Mouse (Mus musculus): ENCODE results near the gene Cfp. TPM values are rescaled to one million over a fixed set of nuclear protein-coding genes. Genes with fewer than 3 reads are reported as not detected.

Cfp gene
- total RNA-seq, 2 experiments from 2014 or later, result 15.9 to 19.1 TPM

DNA sequence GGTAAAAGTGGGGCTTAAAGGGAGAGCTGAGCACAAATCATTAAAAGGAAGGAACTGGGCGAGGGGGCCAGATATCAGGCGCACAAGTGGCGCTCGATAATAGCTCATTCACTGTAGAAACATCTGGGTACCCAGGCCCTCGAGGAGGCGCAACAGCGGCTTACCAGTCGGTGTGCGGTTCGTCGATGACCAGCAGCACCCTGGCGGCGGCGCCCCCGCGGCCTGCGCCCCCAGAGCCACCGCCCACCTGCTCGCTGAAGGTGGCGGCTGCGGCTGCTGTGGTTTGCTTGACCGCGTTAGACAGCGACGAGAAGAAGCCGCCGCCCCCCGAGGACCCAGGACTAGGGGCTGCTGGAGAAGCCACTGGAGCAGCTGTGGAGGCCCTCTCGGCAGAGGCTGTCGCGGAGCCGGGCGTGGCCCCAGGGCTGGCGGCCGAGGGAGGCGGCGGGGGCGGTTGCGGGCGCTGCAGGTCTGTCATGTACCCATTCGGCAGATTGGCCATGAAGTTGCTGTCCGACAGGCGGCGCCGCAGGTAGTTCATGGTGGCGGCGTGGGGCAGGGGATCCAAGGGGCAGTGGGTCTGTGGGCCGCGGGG lies 11.0 kb downstream of the Cfp start:
- no peak; the same call in 1 of the 2 replicates for TF ChIP-seq CTCF (IDR thresholded peaks at IDR 0.05)

DNA sequence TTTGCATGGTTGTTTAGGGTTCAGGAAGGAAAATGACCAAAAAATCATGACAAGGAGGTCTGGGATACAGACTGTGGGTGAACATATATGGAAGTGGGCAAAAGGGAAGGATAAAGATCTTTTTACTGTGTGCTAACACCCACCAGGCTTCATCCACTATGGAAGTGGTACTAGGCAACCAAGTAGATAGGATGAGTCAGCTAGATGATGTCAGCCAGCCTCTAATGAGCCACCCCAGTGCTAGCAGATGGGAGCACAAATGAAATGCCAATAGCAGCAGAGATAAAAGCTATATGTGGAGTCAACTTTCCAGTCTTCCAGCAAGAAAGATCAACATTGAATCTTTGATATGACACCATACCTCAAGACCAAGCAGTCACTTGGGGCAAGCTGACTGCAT lies 16.3 kb downstream of the Cfp start:
- DNase-seq (ENCODE audit: extremely low spot score in 1 of 2, low spot score in 2 of 2), result no peak
- H3K4me3 ChIP-seq, result no peak overlapping the region
- TF ChIP-seq CTCF (IDR thresholded peaks at IDR 0.05), result no peak
- no peak overlapping the region for H3K27ac ChIP-seq
- intact Hi-C loops (cut with DNase I), result no loop called here

More for the DNA sequence above, 11.0 kb downstream of the Cfp start:
- DNase-seq (ENCODE audit: extremely low spot score in 1 of 2, low spot score in 2 of 2), result no peak
- intact Hi-C loops (cut with DNase I), result no loop called here
- Histone ChIP-seq H3K4me3 (peak overlapping the region; percentile 60), H3K27ac (peak overlapping the region; percentile 89)

DNA sequence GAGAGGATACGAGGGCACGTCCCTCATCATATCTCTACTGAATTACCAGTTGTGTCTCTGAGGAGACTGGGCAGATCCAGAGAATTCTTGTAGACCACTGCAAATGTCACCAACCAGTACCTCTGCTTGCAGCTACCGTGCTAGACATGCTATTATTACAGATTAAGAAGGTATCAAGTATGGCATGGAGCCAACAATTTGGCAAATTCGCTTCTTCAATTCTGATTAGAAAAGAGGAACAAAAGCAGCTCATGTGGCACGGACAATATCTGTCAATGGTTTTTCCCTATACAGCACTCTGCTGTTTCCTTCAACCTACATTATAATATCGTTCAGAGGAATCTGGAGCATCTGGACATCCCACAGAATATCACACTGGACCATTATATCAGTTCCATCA lies 17.6 kb downstream of the Cfp start:
- no peak for DNase-seq (ENCODE audit: extremely low spot score in 1 of 2, low spot score in 2 of 2)
- Histone ChIP-seq H3K4me3 (no peak overlapping the region), H3K27ac (no peak overlapping the region)
- no peak for TF ChIP-seq CTCF (IDR thresholded peaks at IDR 0.05)
- intact Hi-C loops (cut with DNase I), result no loop called here

DNA sequence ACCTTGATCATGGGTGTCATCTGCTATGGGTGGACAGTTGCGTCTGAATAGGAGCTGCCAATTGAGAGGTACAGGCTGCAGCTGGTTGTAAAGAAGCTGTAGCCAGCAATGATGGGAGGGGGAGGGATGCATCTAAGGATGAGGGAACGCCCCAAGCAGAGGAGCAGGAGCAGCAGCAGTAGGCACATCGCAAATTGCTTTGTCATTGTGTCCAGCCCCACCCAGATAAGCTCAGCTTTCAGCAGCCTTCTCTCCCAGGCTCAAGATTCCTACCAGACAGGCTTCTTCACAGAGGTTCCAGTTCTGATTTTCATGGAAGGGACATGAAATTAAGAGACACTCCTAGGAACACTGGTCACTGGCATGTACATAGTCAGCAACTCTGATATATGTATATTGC lies 21.3 kb downstream of the Cfp start:
- no peak for TF ChIP-seq CTCF (IDR thresholded peaks at IDR 0.05)
- no peak overlapping the region for H3K4me3 ChIP-seq
- intact Hi-C loops (cut with DNase I), result no loop called here
- no peak for DNase-seq (ENCODE audit: extremely low spot score in 1 of 2, low spot score in 2 of 2)
- no peak overlapping the region for H3K27ac ChIP-seq

Other genes starting within 250 kb of the Cfp start
- gene Cdk16, start 243.6 kb downstream of the Cfp start, total RNA-seq (2021), result 100 to 1,000 TPM; 252 to 273 TPM
- 100 to 1,000 TPM; 103 to 106 TPM for gene Usp11, start 227.6 kb downstream of the Cfp start, total RNA-seq (2021)
- 100 to 1,000 TPM; 172 to 180 TPM for gene Araf, start 133.7 kb downstream of the Cfp start, total RNA-seq (2021)
- 1 to 10 TPM; 1.0 to 1.3 TPM for gene Timp1, start 61.4 kb downstream of the Cfp start, total RNA-seq (2021)
- 100 to 1,000 TPM; 542 to 553 TPM for gene Syn1, start 10.6 kb downstream of the Cfp start, total RNA-seq (2021)
- gene Elk1, start 19.1 kb upstream of the Cfp start, total RNA-seq (2021), result 10 to 100 TPM; 55.4 to 56.8 TPM
- gene Uxt, start 30.5 kb upstream of the Cfp start, total RNA-seq (2021), result 10 to 100 TPM; 10.3 to 12.9 TPM
- gene Zfp182, start 130.8 kb upstream of the Cfp start, total RNA-seq (2021), result 10 to 100 TPM in 1 of 2 experiments, 1 to 10 TPM in 1; 9.0 to 10.1 TPM
- not detected for gene Spaca5, start 136.9 kb upstream of the Cfp start, total RNA-seq (2021)
- 1 to 10 TPM; 3.1 to 4.1 TPM for gene Zfp300, start 158.0 kb upstream of the Cfp start, total RNA-seq (2021)
- not detected for gene Ssxa1, start 184.3 kb upstream of the Cfp start, total RNA-seq (2021)
- gene Gm21876, start 244.1 kb upstream of the Cfp start, total RNA-seq (2021), result not detected